Mouse (Mus musculus) testis, postnatal 14 days (tissue): ENCODE results near the gene Gm49486.
A peak's percentile ranks its signal among the peaks of the same experiment; 100 is the strongest.

Source experiments
- DNase-seq: peaks from one replicate; pipeline ENCODE4 v3.0.0; 2021; ENCODE audit warnings: low spot score

The Gm49486 gene

GRCm38 (mm10) chr15:79229058-79229821 is at the start of gene Gm49486, which contains the start of gene Pick1:
TSS of gene Gm49486 (plus strand) at chr15:79229391.
TSS of gene Pick1 (plus strand) at chr15:79229173.
- DNase-seq, result peak; percentile 92

DNA sequence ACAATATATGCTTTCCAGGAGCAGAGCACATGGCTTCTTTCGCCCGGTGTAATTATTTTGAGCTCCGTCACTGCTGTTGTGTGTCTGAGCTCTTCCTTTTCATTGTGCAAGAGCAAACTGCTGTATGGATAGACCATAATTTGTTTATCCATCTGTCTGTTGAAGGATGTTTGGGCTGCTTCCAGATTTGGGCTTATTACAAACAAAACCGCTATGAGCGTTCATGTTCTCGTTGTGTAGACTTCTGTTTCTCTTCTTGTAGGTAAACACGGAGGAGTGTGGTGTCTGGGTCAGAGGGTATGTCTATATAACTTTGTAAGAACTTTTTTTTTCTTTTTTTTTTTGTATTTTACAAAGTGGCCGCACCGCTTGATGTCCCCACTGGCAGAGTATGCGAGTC is 44.0 kb upstream of the Gm49486 start:
- DNase-seq, result no peak

DNA sequence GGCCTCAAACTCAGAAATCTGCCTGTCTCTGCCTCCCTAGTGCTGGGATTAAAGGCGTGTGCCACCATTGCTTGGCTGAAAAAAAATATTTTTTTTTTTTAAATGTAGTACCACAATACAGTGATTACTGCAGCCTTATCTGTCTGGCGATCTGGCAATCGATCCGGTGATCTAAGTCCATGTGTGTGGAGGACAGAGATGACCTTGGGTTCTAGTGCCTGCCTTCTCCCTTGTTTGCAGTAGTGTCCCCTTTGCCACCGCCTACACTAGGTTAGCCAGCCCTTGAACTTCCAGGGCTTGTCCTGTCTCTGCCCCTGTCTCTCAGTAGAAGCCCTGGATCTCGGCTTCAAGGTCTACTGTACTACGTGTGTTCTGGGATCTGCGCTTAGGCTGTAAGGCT is 41.4 kb upstream of the Gm49486 start:
- no peak for DNase-seq

DNA sequence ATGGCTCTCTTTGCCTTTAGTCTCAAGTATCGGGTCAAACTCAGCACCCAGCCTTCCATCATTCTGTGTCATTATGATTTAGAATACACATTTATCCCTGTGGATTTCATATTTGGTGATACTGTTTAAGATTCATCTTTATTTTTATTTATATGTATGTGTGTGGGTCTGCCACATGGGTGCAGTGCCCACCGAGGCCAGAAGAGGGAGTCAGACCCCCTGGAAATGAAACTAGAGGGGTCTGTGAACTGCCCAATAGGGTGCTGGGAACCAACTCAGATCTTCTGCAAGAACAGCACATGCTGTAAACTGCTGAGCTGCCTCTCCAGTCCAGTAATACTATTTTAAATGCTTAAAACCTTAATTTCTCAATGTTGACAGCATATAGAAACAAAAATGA is 37.8 kb upstream of the Gm49486 start:
- DNase-seq, result no peak

GRCm38 (mm10) chr15:79192450-79192849 is 36.7 kb upstream of the Gm49486 start:
- peak; percentile 38 for DNase-seq

- peak; percentile 68 for DNase-seq
Observed at GRCm38 (mm10) chr15:79192885-79193845, 36.0 kb upstream of the Gm49486 start.

DNA sequence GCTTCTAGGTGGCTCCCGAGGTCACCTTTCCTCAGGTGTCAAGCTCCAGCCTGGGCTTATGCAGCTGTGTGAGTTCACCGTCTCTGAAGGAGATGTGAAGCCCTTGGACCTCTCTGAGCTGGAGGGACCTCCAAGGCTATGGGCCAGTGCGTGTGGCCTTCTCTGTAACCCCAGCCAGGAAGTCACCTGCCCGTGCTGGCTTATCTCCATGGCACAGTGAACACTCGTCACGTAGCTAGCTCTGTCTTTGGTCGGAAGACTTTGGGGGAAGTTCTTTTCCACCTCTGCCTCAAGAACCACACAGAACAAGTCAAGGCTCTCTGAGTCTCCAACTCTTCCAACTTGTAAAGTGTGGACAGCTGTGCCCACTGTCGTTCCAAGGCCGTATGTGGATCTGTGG is 35.1 kb upstream of the Gm49486 start:
- DNase-seq, result no peak

DNA sequence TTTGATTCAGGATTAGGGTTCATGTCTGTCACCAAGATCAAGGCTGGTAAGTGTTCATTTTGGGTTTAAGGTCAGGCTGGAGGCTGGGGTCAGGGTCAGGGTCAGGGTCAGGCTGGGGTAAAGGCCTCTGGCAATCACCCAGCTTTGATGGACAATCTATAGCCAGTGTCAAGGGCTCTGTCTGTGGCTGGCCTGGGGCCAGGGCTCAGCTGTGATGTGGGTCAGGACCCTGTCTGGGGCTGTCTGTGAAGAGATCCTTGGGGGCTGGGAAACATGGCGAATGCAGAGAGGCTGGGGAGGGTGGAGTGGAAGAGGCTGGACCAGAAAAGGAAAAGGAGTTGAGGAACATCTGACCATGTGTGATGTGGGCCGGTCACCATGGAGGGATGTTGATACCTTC is 34.2 kb upstream of the Gm49486 start:
- DNase-seq, result no peak

GRCm38 (mm10) chr15:79195492-79195891 is 33.7 kb upstream of the Gm49486 start:
- no peak for DNase-seq

- DNase-seq, result no peak
Observed at GRCm38 (mm10) chr15:79199390-79199976, 29.7 kb upstream of the Gm49486 start.

DNA sequence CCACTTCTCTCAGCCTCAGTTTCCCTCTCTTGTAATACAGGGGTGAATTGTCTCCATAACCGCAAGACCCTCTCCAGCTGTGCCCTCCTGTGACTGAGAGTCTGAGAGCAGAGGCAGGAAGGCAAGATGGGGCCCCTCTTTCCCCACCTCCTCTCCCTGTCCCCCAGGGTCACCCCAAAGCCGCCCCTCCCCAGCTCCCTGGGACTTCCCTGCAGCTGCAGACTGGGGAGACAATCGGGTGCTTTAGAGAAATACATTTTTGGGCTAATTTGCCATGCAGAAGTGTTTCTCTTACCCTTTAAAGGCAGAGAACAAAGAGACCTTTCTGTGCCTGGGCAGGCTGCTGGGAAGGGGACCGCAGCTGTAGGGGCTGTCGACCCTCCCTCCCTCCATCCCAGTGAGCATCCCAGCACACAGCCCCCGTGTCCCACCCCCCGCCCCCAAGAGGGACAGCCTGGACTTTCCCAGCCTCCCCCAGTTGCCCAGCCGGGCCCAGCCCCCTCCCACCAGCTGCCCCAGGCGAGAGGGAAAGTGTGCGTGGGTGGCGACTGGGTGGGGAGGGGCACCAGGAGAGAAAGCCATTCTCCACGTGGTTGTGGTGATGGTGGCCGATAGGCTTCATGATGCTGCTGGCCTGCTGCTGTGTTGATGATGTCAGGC is 27.6 kb upstream of the Gm49486 start:
- DNase-seq, result no peak

- no peak for DNase-seq
Observed at GRCm38 (mm10) chr15:79202575-79202974, 26.6 kb upstream of the Gm49486 start.

- no peak for DNase-seq
Observed at GRCm38 (mm10) chr15:79208211-79208610, 21.0 kb upstream of the Gm49486 start.

- DNase-seq, result no peak
Observed at GRCm38 (mm10) chr15:79208758-79209439, 20.3 kb upstream of the Gm49486 start.

DNA sequence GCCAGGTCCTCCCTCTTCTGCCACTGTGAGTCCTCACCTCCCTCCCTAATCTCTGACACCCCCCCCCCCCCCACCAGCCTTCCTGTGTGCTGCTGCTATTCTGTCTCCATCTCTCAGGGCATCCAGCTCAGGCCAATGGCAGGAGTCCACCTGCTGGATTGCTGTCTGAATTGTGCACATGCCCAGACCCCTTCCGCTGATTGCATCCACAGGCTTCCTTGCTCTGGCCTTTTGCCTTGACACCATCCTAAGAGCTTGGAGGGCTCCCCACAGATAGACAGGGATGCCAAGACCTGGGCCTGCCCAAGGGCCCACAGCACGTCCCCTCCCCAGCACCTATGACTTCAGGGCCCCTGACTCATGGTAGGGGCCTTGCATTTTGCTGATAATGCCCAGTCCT is 18.8 kb upstream of the Gm49486 start:
- no peak for DNase-seq

GRCm38 (mm10) chr15:79212750-79213446 is 16.3 kb upstream of the Gm49486 start:
- DNase-seq, result peak; percentile 63

- no peak for DNase-seq
Observed at GRCm38 (mm10) chr15:79213591-79213990, 15.6 kb upstream of the Gm49486 start.

DNA sequence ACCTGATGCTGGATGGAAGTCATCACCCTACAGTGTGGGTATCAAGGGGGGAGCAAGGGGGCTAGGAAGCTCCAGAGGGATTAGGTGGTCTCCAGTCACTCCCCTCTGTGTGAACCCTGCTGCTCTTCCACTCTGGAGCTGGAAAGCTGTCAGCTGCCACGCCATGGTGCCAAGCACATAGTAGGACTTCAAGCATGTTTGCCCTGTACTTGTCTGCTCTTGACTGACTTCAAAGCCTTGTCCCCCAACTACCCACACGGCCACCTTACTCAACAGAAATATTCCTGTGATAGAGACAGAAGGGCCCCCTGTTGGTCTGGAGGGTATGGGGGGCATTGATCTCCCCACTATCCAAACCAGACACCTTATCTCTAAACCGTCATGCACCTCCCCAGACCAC is 13.0 kb upstream of the Gm49486 start:
- DNase-seq, result no peak

- DNase-seq, result no peak
Observed at GRCm38 (mm10) chr15:79219572-79219971, 9.6 kb upstream of the Gm49486 start.

DNA sequence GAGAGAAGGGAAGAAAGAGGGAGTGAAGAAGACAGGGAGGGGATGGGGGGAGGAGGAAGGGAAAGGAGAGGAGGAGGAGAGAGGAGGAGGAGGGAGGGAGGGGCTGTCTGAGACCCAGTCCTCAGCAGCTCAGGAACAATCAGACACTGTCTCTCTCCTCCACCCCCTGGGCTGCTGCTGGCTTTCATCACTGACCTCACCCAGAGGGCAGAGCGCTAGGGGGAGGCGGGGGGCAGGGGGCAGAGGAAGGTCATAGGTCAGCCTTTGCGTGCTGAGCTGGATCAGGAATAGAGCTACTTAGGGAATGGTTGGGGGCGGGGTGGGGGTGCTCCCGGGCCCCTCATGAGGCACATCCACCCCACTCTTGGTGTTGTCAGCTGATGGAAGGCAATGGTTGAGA is 5.5 kb upstream of the Gm49486 start:
- DNase-seq, result no peak

- peak; percentile 71 for DNase-seq
Observed at GRCm38 (mm10) chr15:79224685-79225084, 4.5 kb upstream of the Gm49486 start.
